Mouse (Mus musculus) bone marrow, adult 2 months (tissue): Measurements from ENCODE around the gene Bhlhe23.

Experiments used
- CTCF ChIP-seq: fragments of 200-500 bp; IDR thresholded peaks from 2 replicates; pipeline ENCODE4 v1.5.1; 2011; ENCODE audit warnings: low read length, control low read depth; ENCODE audit not compliant: control insufficient read depth, insufficient read depth
- POLR2A ChIP-seq: fragments of 200-500 bp; IDR thresholded peaks from 2 replicates; pipeline ENCODE4 v1.6.1; 2011; ENCODE audit warnings: low read depth, mild to moderate bottlenecking, control low read depth, low read length, borderline replicate concordance; ENCODE audit not compliant: control insufficient read depth

- no peak for TF ChIP-seq CTCF
- no peak for TF ChIP-seq POLR2A
Measured at GRCm38 (mm10) chr2:180780282-180780681, 3.6 kb upstream of the Bhlhe23 start.
